Mouse (Mus musculus): ENCODE results near the gene Gimap1.
A peak's percentile ranks its signal among the peaks of the same experiment; 100 is the strongest.

The Gimap1 gene

DNA sequence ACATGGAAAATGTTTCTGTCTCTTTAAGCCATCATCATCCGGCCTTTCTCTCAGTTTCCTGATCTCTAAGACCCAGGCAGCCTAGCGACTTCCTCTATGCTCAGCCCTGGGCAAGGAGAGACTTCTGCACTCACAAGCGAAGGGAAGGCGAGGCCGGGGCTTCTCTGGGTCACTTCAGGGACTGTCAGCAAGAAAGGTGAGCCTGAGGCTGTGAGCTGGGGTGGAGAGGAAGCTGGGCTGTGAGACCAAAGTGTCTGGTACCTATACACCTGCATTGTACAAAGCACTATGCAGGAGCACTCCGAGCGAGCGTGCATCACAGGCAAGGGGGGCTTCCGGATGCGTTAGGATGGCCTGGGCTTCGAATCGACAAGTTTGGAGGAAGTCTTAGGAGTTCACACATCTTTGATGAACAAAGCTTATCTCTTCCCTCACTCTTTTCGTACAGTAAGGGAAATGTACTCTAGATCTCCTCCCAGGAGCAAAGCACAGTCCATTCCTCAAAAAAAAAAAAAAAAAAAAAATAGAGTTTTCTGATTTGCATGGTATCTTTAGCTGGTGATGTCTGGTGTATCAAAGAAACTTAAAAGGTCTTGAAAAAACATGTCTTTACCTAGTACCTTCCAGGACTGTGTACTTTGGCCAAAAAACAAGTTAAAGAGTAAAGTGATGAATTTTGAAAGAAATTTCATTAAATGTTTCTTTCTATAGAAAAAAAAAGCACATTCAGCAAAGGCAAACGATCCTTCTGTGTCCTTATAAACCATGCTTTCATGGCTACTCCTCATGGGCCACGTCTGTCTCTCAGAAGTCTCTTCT is at the start of gene Gimap1:
TSS of gene Gimap1 (plus strand) at position 94 of the 819 bp plus-strand sequence.
- DNase-seq (ENCODE audit: low spot score) = peak; percentile 84

DNA sequence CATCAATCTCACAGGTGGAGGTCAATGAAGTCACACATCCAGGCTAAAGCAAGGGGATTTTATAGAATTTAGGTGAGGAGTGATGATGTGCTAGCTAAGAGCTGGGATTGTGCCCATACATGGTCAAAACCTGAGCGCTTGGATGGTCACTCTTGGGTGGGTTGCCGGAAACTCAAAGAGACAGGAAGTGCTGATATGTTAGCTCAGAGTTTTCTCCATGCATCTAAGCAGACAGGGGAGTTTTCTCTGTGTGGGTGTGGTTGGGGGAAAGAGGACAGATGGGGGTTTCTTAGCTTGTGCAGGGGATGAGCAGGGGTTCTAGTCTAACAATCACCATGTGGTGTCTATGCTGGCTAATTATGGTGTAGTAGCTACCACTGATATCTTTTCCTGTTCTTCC is 49.5 kb upstream of the Gimap1 start:
- DNase-seq (ENCODE audit: low spot score) = peak; percentile 24

DNA sequence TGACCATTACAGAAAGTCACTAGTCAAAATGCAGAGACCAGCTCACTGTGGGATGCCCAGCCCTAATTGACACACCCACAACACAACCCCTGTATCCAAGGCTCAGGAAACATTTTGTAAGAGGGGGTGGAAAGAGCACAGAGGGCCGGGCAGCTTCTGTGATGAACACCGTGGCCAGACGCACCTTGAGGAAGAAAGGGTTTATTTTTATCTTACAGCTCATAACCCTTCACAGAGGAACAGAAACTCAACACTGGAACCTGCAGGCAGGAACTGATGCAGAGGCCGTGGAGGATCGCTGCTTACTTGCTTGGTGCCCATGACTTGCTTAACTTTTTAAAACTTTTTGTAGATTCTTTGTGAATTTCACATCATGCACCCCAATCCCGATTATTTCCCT is 45.9 kb upstream of the Gimap1 start:
- no peak for DNase-seq (ENCODE audit: low spot score)

DNA sequence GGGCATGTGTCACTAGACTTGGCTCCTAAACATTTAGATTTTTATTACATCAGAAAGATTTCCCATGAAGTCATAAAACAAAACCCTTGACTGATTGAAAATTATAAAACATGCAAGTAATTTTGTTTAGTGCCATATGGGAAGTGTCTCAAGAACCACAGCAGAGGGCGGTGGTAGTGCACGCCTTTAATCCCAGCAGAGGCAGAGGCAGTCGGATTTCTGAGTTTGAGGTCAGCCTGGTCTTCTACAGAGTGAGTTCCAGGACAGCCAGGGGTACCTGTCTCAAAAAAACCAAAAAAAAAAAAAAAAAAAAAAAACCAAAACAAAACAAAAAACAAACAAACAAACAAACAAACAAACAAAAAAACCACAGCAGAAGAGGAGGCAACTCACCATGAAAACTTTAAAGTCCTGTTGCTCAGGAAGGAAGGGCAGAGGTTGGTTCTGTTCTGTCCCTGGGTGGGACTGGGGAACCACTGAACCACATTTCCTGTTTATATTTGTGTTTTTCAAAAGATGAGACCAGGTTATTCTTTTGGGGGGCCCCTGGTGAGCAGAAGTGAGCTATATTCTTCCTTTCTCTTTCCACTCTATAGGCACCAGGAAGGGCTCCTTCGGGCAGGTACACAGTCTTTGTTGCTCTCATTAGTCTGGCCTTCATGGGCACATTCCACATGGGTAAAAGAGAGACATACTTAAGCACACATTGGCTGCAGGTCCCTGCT is 41.9 kb upstream of the Gimap1 start:
- peak; percentile 40 for DNase-seq (ENCODE audit: low spot score)

DNA sequence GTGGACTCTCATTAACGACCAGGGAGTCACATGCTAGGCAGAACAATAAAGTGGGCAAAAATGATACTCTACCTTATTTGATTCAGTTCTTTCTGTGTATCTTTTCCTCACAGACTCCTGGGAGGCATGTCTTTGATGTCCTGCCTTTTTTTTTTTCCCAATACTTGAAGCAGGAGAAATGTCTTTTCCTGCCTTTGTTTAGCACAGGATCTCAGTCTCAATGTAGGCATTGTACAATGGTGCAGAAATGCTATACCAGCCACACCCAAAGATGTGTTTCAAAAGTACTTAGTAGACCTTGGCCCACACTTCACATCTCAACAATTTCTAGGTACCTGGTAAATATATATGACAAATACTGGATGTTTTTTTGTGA is 41.3 kb upstream of the Gimap1 start:
- DNase-seq (ENCODE audit: low spot score) = no peak

DNA sequence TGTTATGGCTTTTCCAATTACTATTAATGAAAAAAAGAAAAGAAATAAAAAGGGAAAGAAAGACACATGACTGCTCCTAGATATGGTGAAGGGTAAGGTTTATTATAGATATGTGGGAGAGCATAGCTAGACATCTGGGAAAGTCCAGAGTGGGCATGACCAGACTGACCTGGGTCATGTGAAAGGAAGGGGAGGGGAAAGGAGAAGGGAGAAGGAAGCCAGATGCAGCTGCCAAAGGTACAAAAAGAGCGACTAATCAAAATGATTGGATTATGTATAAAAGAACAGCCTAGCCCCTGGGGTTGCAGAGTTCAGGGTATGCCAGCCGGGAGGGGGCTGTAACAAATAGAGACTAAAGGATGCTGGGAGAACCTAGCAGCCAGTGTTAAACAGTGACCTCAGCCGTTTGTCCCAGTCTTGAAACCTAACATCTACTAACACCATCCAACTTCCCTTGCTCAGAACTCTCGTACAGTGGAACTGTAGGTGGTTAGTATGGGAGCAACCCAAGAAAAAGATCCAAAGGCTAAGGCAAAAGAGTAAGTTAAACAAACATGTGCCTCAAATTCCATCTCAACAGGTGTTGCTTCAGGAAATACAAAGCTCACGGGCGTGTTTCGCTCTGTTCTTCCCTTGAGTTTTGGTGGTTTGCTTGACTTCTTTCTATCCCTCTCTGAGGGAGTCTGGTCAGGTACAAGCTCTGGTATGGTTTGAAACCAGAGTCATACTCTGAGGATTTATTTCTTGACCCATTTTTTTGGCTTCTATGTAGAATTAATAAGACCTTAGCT is 40.6 kb upstream of the Gimap1 start:
- DNase-seq (ENCODE audit: low spot score) = no peak

DNA sequence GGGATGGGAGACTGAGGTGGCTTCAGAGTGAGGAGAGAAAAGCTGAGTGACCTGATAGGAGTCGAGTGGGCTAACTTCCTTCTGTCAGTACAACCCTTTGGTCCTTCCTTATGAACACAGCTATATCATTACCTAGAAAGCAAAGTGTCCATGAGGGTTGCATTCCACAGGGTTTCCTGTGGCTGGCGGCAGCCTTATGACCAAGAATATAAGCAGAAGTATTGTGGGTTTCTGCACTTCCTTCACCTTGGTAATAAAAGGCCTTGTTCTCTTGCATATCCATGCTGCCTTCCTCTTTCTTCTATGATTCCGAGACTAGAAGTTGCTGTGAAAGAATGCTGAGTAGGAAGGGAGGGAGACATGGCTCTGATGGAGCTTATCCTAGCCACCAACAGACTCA is 40.0 kb upstream of the Gimap1 start:
- DNase-seq (ENCODE audit: low spot score) = no peak

DNA sequence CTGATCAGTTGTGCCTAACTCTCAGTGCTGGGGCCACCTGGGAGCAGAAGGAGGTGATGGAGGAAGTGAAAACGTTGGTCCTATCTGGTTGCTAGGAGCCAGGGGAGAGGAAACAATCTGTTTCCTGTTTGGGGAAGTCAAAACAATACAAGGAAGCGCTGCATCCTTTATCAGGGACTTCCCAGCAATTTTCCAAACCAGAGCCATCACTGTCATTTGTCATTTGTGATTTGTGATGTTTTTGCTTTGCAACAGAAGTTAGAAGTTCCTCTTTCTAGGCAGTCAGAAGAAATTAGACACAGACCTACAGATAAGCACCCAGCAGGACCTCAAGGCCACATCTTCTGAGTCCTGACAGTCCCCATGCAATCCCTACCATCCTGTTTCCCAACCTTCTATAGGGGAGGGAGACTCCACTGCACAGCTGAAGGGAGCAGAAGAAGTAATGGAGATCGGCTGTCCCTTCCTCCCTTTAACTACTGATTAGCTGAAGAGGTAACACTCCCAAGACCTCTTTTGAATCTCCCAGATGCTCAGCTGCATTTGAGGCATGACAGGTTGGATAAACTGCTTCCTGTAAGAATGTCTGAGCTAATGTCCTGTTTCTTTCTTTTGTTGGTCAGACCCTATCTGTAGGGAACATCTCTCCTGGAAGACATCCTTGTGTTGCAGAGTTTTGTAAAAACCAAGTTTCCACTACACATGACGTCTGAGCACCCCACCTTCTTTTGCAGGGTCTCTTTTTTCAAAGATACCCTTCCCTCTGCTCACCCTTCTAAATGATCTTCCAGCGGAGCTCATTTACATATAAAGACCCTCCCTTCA is 38.4 kb upstream of the Gimap1 start:
- DNase-seq (ENCODE audit: low spot score) = peak; percentile 50

DNA sequence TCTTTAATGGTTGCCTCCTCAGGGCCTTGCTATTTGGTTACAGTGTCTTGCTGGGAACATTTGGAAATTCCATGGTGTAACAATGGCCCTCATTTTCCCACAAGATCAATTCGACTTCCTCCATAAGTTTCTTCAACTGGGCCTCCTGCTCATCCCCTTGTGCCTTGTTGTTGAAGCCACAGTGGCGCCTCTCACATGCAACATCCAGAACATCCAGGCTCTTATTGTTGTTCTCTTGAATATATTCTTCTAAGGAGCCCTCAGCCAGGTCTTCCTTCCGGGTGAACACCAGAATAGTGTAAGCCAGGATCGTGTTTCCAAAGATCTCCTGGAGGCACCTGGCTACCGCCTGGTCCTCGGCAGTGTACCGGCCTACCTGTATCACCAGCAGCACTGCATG is 36.7 kb upstream of the Gimap1 start:
- DNase-seq (ENCODE audit: low spot score) = peak; percentile 22

DNA sequence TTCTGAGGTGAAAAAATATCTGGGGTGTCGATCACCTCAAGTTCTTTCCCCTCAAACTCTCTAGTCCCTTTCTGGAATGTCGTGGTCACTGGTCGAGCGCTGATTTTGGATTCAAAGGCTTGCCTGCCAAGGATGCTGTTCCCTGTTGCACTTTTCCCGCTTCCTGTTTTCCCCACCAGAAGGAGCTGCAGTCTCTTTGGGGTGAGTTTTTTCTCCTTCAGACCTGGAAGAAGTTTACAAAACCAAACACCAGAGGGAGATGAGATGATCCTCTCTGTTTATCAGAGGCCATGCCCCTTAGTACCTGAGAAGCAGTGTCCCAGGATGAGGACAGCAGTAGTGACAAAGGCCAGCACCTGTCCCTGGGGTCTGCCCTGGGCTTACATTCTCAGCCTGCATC is 36.3 kb upstream of the Gimap1 start:
- no peak for DNase-seq (ENCODE audit: low spot score)

DNA sequence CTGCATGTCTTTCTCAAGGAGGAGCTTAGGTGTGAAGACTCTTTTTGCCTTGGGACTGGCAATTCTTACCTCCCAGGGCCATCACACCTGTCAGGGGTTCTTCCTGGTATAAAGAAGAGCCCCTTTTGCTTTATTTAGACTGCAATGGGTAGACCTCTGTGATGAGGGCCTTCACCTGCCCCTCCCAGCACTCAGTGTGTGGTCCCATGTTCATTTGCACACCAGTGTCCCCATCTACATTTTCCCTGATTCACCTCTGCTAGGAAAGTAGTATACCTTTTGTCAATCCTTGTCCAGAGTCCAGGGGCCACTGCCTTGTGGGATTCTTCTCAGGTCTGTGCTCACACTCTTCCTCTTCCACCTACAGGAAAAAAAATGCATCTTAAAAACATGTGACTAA is 34.7 kb upstream of the Gimap1 start:
- no peak for DNase-seq (ENCODE audit: low spot score)

DNA sequence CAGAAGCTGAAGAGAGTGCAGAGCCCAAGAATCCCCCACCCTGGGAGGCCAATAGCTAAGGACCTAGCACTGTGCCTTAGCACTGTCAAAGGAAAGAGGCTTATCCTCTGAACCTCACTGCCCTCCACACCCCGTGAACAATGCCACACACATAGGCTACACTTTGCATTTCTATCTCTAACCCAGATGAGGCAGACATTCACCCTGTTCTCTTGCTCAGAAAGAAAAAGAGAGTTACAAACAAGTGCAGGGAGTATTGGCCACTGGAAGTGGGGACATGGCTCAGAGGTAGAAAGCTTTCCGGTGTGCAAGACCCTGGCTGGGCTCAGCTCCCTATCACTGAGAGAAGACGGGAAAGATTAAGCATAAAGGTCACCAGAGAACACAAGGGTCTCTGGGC is 32.7 kb upstream of the Gimap1 start:
- DNase-seq (ENCODE audit: low spot score) = peak; percentile 63

DNA sequence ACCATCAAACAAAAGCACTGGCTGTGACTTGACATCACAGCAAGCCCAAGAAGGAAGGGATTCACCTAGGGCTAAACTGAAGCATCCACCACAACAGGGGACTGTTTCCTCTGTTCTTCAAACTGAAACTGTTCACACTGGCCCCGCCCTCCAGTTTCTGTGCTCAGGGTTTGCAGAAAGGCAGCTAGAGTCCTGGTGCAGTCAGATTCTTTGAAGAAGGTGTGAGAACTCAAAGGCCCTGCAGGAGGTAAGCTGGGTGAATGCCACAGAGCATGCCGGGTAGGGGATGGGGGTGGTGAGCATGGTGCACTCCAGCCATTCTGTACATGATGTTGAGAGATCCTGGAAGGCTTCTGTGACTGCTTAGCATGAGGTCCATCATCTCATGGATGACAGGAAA is 20.4 kb upstream of the Gimap1 start, which contains the start of the genes Gm28053 and Gimap7:
TSS of gene Gm28053 (plus strand) at position 153 of the 400 bp plus-strand sequence.
TSS of gene Gimap7 (plus strand) at position 167 of the 400 bp plus-strand sequence.
- DNase-seq (ENCODE audit: low spot score) = peak; percentile 90

DNA sequence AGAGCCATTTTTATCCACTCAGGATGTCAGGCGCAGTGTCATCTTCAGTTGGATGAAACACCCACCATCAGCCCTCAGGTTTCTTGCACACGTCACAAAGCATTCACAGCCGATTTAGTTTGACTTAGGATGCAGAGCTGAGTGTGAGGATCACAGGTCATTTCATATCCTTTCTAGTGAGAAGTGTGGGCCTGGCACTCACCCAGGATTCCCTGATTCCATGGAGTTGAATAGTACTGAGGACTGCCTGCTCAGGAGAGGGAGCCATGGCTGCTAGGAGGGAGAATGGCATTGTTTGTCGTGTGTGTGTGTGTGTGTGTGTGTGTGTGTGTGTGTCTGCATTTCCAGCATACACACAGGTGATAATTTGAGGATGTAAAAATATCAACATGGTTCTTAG is 18.5 kb upstream of the Gimap1 start:
- DNase-seq (ENCODE audit: low spot score) = no peak

DNA sequence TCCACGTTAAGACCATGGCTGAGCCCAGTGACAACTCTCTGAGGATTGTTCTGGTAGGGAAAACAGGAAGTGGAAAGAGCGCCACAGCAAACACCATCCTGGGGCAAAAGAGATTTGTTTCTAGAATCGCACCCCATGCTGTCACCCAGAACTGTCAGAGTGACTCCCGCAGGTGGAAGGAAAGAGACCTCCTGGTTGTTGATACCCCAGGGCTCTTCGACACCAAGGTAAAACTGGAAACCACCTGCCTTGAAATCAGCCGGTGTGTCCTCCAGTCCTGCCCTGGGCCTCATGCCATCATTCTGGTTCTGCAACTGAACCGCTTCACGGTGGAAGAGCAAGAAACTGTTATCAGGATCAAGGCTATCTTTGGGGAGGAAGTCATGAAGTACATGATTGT is 15.4 kb upstream of the Gimap1 start:
- peak; percentile 52 for DNase-seq (ENCODE audit: low spot score)

DNA sequence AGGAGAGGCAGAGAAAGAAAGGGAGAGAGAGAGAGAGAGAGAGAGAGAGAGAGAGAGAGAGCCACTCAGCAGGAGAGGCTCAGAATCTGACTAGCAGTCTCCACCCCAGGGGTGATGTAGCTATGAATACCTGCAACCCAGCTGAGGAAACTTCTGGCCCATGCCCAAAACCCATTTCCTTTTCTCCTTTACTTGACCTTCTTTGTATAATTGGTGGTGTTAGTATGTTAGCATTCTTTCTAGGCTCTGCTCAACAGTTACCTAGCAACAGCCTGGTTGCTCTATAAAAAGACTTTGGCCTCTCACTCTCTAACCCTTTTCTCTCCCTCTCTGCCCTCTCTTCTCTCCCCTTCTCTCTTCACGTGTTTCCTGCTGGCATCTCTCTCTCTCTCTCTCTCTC is 13.4 kb upstream of the Gimap1 start:
- peak; percentile 88 for DNase-seq (ENCODE audit: low spot score)

DNA sequence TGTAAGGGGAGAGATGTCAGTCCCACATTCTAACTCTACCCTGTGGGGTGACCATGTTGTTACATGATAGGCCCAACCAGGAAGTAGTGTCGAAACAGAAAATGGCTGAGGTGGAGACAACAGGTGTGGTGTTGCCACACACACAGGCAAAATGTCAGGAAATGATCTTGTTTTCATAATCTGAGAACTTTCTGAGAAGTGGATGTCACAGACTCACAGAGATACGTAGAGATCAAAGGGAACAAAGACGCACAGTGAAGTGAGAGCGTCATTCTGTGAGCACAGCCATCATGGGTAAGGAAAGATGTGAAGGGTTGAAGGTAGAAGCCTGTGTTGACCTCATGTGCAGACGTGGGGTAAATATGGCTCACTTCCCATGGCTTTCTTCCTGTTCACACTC is 11.1 kb upstream of the Gimap1 start:
- DNase-seq (ENCODE audit: low spot score) = peak; percentile 91

DNA sequence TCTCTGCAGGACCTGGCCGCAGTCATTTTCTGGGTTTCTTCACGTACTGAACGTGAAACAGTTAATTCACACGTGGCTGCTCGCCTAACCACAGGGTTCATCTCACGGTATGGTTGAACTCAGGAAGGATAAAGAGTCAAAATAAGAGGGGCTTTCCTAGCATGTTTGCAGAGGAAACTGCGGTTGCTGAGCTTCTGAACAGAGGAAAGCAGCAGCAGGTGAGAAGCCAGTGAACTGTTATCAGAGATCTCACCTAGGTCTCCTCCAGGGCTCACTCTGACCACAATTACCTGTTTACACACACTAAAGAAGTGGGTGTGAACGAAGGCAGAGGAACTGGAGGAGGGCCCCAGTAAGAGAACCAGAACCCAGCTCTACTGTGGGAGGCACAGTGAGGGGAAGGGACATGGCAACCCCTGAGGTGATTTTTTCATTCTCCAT is 6.0 kb upstream of the Gimap1 start:
- peak; percentile 95 for DNase-seq (ENCODE audit: low spot score)

DNA sequence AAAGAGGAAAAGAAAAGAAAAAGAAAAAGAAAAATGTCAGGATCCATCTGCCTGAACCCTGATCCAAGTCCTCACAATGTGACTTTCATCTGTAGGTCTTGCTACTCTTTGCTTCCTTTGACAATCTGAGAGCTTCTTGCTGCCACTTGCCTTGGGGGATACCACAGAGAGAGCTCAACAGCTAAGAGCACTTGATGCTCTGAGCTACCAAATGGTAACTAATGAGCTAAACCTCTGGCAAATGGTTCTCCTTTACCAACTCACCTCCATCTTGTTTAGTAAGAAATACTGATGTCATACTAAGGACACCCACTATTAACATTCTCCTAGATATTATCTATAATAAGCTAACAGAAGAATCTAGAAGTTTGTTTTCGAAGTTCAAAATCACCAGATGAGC is 5.2 kb upstream of the Gimap1 start:
- DNase-seq (ENCODE audit: low spot score) = no peak

DNA sequence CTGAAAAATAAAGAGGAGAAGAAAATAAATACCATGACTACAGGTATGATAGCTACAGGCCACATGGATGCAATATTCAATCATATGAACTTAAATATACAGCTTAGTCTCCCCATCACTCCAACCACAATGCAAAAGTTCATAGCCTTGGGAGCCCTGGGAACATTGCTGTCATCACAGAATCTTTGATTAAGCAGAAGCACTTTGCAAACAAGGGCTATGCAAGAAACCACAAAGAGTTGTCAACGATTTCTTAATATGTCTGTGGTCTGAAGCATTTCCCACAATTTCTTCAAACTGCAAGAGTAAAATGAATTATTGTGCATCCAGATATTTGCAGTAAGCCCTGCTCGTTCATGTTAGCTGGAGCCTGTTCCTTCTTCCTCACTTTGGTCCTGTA is 1.8 kb upstream of the Gimap1 start:
- DNase-seq (ENCODE audit: low spot score) = peak; percentile 68

DNA sequence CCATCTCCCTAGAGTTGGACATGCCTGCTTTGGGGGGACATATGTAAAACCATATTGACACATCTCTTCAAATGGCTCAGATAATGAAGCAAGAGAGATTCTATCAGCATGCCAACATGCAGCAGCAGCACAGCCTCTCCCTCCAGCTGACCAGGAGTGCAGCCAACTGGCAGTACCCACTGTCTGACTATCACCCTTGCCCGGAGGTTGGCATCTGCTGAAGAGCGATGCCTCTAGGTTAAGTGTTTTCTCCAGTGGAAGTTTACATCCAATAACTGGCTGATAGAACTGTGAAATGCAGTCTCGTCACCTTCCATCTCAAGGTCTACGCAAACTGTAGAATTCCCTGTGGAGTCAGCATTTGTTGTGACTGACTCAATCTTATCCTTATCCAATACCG is 1.2 kb upstream of the Gimap1 start:
- DNase-seq (ENCODE audit: low spot score) = no peak

DNA sequence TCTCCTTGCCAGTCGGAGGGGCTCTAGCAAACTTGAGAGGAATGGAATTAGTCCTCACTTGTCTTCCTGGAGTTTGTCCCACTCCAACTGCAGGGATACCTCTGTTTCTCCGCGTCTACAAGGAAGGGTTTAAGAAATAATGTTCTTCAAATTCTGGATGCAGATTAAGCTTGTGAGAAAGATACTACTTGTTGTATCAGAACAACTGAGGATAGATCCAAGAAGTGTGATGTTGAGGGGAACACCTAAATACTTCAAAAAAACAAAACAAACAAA is 864 bp downstream of the Gimap1 start:
- DNase-seq (ENCODE audit: low spot score) = no peak

Data from T-cell, adult 2 months (primary cell).